Mouse (Mus musculus) stomach, embryonic 14.5 days (tissue): ENCODE measurements around the gene Mtfmt. TPM values are rescaled to one million over a fixed set of nuclear protein-coding genes. Genes with fewer than 3 reads are reported as not detected.
A peak's percentile ranks its signal among the peaks of the same experiment; 100 is the strongest.

ENCODE experiments used
- ATAC-seq: fragments of 200-750 bp; cut with Nextera tagmentation; 2 replicates; pipeline ENCODE4 v1.8.0; 2017; ENCODE audit warnings: low read depth, moderate TSS enrichment; ENCODE audit not compliant: insufficient number of reproducible peaks, insufficient read depth, low FRiP score
- H3K27ac ChIP-seq: fragments of 300-500 bp; sonication (generic); 2 replicates; pipeline ENCODE4 v1.5.1; 2014; ENCODE audit warnings: mild to moderate bottlenecking, low read length, moderate library complexity, mixed read lengths
- H3K27me3 ChIP-seq: fragments of 300-500 bp; sonication (generic); 2 replicates; pipeline ENCODE4 v1.6.1; 2014; ENCODE audit warnings: low read length, control low read depth, mixed read lengths; ENCODE audit not compliant: control insufficient read depth, insufficient read depth
- H3K36me3 ChIP-seq: fragments of 300-500 bp; sonication (generic); 2 replicates; pipeline ENCODE4 v1.6.1; 2014; ENCODE audit warnings: mild to moderate bottlenecking, control low read depth, low read length, moderate library complexity, mixed read lengths; ENCODE audit not compliant: control insufficient read depth, insufficient read depth
- H3K4me1 ChIP-seq: fragments of 300-500 bp; sonication (generic); 2 replicates; pipeline ENCODE4 v1.6.1; 2014; ENCODE audit warnings: low read length, control low read depth, mixed read lengths; ENCODE audit not compliant: control insufficient read depth, insufficient read depth
- H3K4me2 ChIP-seq: fragments of 300-500 bp; sonication (generic); replicated peaks from 2 replicates; pipeline ENCODE4 v1.6.1; 2014; ENCODE audit warnings: low read depth, low read length, control low read depth
- H3K4me3 ChIP-seq: fragments of 300-500 bp; sonication (generic); 2 replicates; pipeline ENCODE4 v1.5.1; 2014; ENCODE audit warnings: low read depth, low read length, control low read depth
- H3K9ac ChIP-seq: fragments of 300-500 bp; sonication (generic); replicated peaks from 2 replicates; pipeline ENCODE4 v1.6.1; 2014; ENCODE audit warnings: low read depth, mild to moderate bottlenecking, control low read depth, low read length, moderate library complexity, mixed read lengths
- H3K9me3 ChIP-seq: fragments of 300-500 bp; sonication (generic); 2 replicates; pipeline ENCODE4 v1.6.1; 2016; ENCODE audit warnings: low read depth, low read length, control low read depth; ENCODE audit not compliant: control insufficient read depth
- WGBS: fragments of 180-500 bp; shearing (Covaris S2); extraction: QIAGEN DNeasy Blood & Tissue Kit; methylation state at CpG from one replicate; pipeline ENCODE4 v1.1.7; 2014; 5-methylcytosine and 5-hydroxymethylcytosine counted together
- polyA plus RNA-seq: library from polyadenylated mRNA; unstranded; fragments of >200 nt; fragmentation: Nextera tagmentation; extraction: Ambion mirVana; gene quantifications from 2 replicates; pipeline ENCODE4 v1.2.1, GENCODE M21; 2014

The Mtfmt gene
- 19.0 and 24.1 TPM in 2 replicates for polyA plus RNA-seq

DNA sequence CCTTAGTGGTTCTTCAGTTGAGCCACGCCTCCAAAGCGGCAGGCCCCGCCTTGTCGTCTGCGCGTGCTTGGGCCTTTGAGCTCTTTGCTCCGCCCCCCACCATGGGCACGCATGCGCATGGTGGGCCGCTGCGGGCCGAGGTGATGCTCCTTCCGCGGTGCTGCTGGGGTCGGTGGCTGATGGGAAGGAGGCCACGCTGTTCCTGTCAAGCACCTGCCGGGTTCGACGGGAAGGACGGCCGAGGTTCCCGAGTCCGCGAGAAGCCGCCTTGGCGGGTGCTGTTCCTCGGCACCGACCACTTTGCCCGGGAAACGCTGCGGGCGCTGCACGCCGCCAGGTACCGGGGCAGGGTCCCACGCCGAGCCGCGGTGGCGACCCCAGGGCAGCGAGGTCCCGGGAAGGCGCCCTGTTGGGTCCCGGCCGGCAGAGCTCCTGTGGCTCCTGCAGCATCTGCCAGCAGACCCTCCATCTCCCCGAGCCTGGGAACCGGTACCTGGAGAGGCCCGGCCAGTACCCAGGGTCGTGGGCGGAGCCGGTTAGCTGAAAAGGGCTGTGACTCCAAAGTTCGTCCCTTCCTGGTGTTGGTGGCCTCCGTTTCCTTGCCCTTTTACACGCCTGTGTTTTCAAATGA lies at the start of gene Mtfmt:
Gene Mtfmt (plus strand): TSS at position 112 of the 631 bp plus-strand sequence.
- H3K4me2 ChIP-seq, result peak within 1 kb of the TSS; percentile 49
- H3K9me3 ChIP-seq, result no peaks in the 10 kb centered on the region
- peak within 1 kb of the TSS; percentile 79 for H3K4me3 ChIP-seq
- ATAC-seq, result peak; percentile 90
- H3K9ac ChIP-seq, result peak within 1 kb of the TSS; percentile 64
- no peak within 1 kb of the TSS for H3K27ac ChIP-seq
- no peaks in the 10 kb centered on the region for H3K27me3 ChIP-seq
- H3K36me3 ChIP-seq, result peaks cover 9% of the 10 kb centered on the region
- WGBS, result under 1% methylated on average over 54 of the region's 54 CpGs
- H3K4me1 ChIP-seq, result no peaks in the 10 kb centered on the region

DNA sequence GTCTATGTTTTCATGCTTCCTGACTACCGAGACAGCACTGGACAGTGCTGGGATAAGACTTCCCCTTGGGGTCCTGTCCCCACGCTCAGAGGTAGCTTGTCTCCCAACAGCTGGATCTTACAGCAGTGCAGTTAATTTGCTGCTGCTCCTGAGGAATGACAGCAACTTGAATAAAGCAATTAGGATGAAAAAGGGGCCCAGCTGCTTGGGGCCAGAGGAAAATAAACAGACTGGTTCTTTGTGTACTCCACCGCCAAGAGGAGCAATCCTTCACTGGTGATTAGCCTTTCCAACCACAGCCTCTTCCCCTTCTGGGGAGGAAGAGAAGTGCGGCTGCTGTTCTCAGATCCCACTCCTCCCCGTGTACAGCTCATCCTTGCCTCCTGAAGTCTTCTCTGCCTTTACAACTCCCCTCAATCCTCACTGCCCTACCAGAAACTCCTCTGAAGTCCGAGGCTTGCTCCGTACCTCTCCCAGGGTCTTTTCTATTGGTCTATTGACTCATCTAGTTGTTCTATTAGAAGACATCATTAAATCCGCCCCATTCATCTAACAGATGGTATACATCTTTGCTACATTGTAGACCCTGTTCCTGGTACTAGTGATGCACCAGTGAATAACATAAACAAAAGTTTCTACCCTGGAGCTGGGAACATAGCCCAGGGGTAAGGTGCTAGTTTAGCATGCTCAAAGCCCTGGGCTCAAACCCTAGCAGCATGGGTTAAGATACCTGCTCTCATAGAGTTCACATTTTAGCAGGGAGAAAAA lies 49.0 kb upstream of the Mtfmt start:
- H3K4me2 ChIP-seq, result no peak overlapping the region
- WGBS, result 15% methylated on average over 8 of the region's 8 CpGs
- H3K4me1 ChIP-seq, result peaks cover 9% of the 10 kb centered on the region
- ATAC-seq, result no peak
- H3K27me3 ChIP-seq, result peaks cover 25% of the 10 kb centered on the region
- H3K4me3 ChIP-seq, result no peak overlapping the region
- no peak overlapping the region for H3K27ac ChIP-seq
- H3K9ac ChIP-seq, result no peak overlapping the region
- H3K36me3 ChIP-seq, result no peaks in the 10 kb centered on the region
- no peaks in the 10 kb centered on the region for H3K9me3 ChIP-seq

DNA sequence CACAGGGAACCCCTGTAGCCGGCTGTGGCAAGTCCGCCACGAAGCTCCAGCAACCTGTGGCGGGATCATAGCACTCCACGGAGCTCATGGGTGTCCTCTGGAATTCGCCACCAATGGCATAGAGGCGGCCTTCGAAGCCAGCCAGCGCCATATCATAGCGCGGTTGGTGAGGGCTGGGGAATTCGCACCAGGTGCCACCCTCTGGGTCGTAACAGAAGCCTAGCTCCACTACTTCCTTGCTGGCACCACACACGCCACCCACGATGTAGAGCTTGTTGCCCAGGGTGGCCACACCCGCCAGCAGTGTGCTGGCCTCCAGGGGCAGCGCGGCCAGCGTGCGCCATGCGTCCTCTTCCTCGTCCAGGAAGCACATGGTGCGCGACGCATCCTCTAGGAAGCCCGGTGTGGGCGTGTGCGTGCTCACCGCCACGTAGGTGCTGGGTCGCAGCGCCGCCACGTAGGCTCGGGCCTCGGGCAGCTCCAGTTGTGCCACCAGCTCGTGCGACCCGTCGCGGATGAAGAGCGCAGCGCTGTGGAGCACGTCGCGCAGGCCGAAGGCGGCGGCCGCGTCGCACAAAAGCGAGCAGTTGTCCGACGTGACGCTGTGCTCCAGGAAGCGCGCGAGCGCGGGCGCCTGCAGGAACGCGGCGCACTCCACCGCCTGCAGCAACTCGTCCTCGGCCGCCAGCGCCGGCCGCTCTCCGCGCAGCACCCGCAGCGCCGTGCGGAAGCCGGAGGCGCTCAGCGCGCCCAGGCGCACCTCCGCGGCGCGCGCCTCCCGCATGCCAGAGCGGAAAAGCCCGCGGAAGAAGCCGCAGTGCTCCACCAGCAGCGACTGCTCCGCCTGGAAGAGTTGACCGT lies 44.6 kb upstream of the Mtfmt start:
- Histone ChIP-seq H3K9ac (peak overlapping the region; percentile 18; the same call in 1 of the 2 replicates), H3K4me1 (peaks cover 6% of the 10 kb centered on the region), H3K9me3 (no peaks in the 10 kb centered on the region), H3K4me2 (peak overlapping the region; percentile 57), H3K27ac (no peak overlapping the region), H3K27me3 (peaks cover 31% of the 10 kb centered on the region), H3K36me3 (no peaks in the 10 kb centered on the region), H3K4me3 (peak overlapping the region; percentile 38)
- peak; percentile 42; the same call in 1 of the 2 replicates for ATAC-seq
- WGBS, result 16% methylated on average over 96 of the region's 96 CpGs

GRCm38 (mm10) chr9:65391613-65391964 lies 44.0 kb upstream of the Mtfmt start, which contains the start of gene Kbtbd13:
Gene Kbtbd13, minus strand, starts transcription at chr9:65391652.
- 36% methylated on average over 8 of the region's 8 CpGs for WGBS
- Histone ChIP-seq H3K27ac (no peak within 1 kb of the TSS), H3K4me3 (peak within 1 kb of the TSS; percentile 38), H3K36me3 (no peaks in the 10 kb centered on the region), H3K4me1 (peaks cover 10% of the 10 kb centered on the region), H3K9me3 (no peaks in the 10 kb centered on the region), H3K9ac (peak within 1 kb of the TSS; percentile 18; the same call in 1 of the 2 replicates), H3K27me3 (peaks cover 31% of the 10 kb centered on the region), H3K4me2 (peak within 1 kb of the TSS; percentile 57)
- ATAC-seq, result no peak

- 27% methylated on average over 6 of the region's 6 CpGs for WGBS
- H3K4me1 ChIP-seq, result peaks cover 12% of the 10 kb centered on the region
- H3K36me3 ChIP-seq, result no peaks in the 10 kb centered on the region
- no peak for ATAC-seq
- H3K27ac ChIP-seq, result no peak overlapping the region
- no peak overlapping the region for H3K4me2 ChIP-seq
- H3K9me3 ChIP-seq, result no peaks in the 10 kb centered on the region
- no peak overlapping the region for H3K4me3 ChIP-seq
- no peak overlapping the region for H3K9ac ChIP-seq
- H3K27me3 ChIP-seq, result peaks cover 31% of the 10 kb centered on the region
Measured at GRCm38 (mm10) chr9:65392638-65393364, 42.8 kb upstream of the Mtfmt start.

DNA sequence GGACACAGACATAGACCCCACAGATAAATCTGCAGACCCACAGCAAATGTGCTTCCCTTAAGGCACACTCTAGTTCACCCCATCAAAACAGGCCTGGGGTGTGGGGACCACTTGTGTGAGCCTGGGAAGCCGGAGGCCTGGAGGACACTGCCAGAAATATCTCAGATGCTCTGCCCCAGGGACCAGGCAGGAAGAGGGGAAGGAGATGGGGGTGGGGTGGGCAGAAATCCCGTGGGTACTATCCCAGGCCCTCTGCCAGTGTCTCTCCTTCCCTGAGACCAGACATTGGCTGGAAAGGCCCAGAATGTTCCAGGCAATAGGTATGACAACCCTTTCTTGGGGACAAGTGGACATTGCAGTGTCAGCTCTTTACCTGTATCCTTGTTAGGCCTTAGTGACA lies 42.0 kb upstream of the Mtfmt start:
- 50% methylated on average over 2 of the region's 2 CpGs for WGBS
- Histone ChIP-seq H3K9ac (no peak overlapping the region), H3K9me3 (no peaks in the 10 kb centered on the region), H3K27ac (no peak overlapping the region), H3K27me3 (peaks cover 31% of the 10 kb centered on the region), H3K36me3 (no peaks in the 10 kb centered on the region), H3K4me2 (no peak overlapping the region), H3K4me3 (no peak overlapping the region), H3K4me1 (peaks cover 17% of the 10 kb centered on the region)
- ATAC-seq, result no peak

DNA sequence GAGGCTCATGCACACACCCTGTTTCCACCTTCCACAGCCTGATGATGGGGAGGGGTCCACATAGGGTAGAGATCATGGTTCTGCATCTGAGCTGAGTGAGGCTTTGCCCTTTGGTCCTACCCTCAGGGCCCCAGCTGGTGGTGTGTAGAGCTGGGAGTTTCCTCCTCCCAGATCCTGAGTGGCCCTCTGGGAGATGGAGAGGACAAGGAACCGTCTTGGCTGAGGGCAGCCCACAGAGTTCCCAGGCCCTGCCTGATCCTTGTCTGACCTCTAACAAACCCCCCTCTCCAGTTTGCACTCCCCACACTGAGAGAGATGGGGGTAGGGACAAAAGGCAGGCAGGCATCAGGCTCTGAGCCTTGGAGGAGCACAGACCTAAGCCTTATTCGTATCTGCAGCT lies 41.2 kb upstream of the Mtfmt start:
- no peak overlapping the region for H3K4me3 ChIP-seq
- H3K36me3 ChIP-seq, result no peaks in the 10 kb centered on the region
- no peak overlapping the region for H3K9ac ChIP-seq
- ATAC-seq, result no peak
- no peak overlapping the region for H3K27ac ChIP-seq
- H3K27me3 ChIP-seq, result peaks cover 28% of the 10 kb centered on the region
- no peak overlapping the region for H3K4me2 ChIP-seq
- peaks cover 20% of the 10 kb centered on the region for H3K4me1 ChIP-seq
- WGBS, result 50% methylated on average over 2 of the region's 2 CpGs
- H3K9me3 ChIP-seq, result no peaks in the 10 kb centered on the region
